Mouse (Mus musculus): ENCODE results near the gene Adam11.

- no peak for TF ChIP-seq POLR2A (IDR thresholded peaks at IDR 0.05; ENCODE audit: low read depth, low read length)
- no peak for TF ChIP-seq CTCF (IDR thresholded peaks at IDR 0.05; ENCODE audit: extremely low read depth, insufficient read depth, insufficient read length, insufficient replicate concordance)
These were observed 382 bp upstream of the Adam11 start for GRCm38 (mm10) chr11:102760805-102761308.
